ENCODE assay signal across 8 mouse cellular contexts in the genomic region with DNA sequence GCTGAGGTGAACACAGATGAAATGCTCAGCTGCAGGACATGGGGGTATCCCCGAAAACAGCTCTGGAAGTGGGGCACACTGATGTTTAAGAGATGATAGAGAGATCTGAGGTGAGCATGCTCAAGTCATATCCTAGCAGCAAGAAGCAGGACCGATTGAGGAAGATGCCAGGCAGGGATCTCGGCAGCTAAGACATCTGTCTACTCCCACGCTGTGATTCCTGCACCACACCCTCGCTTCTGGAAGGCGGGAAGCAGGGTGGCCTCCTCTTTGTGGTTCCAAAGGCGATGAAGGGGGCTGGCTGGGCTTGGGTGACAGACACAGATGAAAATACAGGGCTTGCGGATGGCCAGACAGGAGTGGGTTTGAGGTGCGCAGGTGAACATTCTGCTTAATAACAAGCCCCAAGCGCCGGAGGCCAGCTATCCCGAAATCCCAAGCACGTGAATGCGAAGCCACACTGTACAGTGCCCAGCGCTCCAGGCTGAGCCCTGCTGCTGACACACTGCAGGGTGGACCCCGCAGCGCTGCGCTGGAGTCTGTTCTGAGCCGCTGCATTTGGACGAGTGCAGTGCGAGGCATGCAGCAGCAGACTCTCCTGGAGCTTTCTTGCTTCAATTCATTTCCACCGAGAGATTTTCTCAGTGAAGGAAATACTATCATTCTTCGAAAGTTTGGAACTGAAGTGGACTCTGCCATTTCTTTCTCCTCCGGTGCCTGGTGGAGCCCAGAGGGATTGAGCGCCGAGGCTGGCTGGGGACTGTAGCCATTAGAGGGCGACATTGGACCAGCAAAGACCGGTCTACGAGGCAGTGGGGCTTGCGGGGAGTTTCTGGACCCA.
DNase-seq lines count a peak whose midpoint lies in the region; ATAC-seq and TF ChIP-seq lines count a peak whose summit lies in the region.

No protein-coding gene starts in this region.

- WGBS in spleen, adult 2 months: 28% methylated on average over 30 of the region's 30 CpGs
- WGBS in embryonic facial prominence, embryonic 14.5 days: 17% methylated on average over 30 of the region's 30 CpGs
- WGBS in kidney, adult 2 months: 17% methylated on average over 30 of the region's 30 CpGs
- 23% methylated on average over 30 of the region's 30 CpGs for WGBS in limb, embryonic 11.5 days
- 16% methylated on average over 30 of the region's 30 CpGs for WGBS in midbrain, postnatal 0 days

- no peaks in the 10 kb centered on the region for H3K4me1 ChIP-seq in spleen, adult 2 months (ENCODE audit: control insufficient read depth, insufficient read depth, insufficient read length)
- no peaks in the 10 kb centered on the region for H3K4me1 ChIP-seq in embryonic facial prominence, embryonic 14.5 days (ENCODE audit: control insufficient read depth, insufficient read depth, low read length)
- H3K4me1 ChIP-seq in kidney, adult 2 months (ENCODE audit: control insufficient read depth, insufficient read depth, low read length): 0 out of 2 replicates have a peak, but pooled peaks cover 4% of the 10 kb centered on the region
- H3K4me1 ChIP-seq in limb, embryonic 11.5 days (ENCODE audit: control insufficient read depth, insufficient read depth, low read length): 0 out of 2 replicates have a peak, but pooled peaks cover 4% of the 10 kb centered on the region
- no peaks in the 10 kb centered on the region for H3K4me1 ChIP-seq in midbrain, postnatal 0 days (ENCODE audit: insufficient read depth, low read length)

- ATAC-seq in embryonic facial prominence, embryonic 14.5 days (ENCODE audit: low read depth): peak; percentile 85
- peak; percentile 70; the same call in 1 of the 2 replicates for ATAC-seq in limb, embryonic 11.5 days (ENCODE audit: insufficient number of reproducible peaks, low FRiP score, low TSS enrichment, low read depth)
- peak; percentile 71 for ATAC-seq in midbrain, postnatal 0 days (ENCODE audit: low FRiP score)

- no peak overlapping the region for H3K4me3 ChIP-seq in spleen, adult 2 months (ENCODE audit: extremely low read depth, insufficient read depth, insufficient read length)
- H3K4me3 ChIP-seq in embryonic facial prominence, embryonic 14.5 days (ENCODE audit: low read depth, low read length): peak overlapping the region; percentile 25
- no peak overlapping the region for H3K4me3 ChIP-seq in kidney, adult 2 months (ENCODE audit: insufficient read depth, low read depth, low read length)
- no peak overlapping the region for H3K4me3 ChIP-seq in limb, embryonic 11.5 days (ENCODE audit: low read depth, low read length)
- H3K4me3 ChIP-seq in midbrain, postnatal 0 days (ENCODE audit: low read depth, low read length): no peak overlapping the region

- no peaks in the 10 kb centered on the region for H3K9me3 ChIP-seq in embryonic facial prominence, embryonic 14.5 days (ENCODE audit: control insufficient read depth, low read length)
- H3K9me3 ChIP-seq in limb, embryonic 11.5 days (ENCODE audit: control insufficient read depth, low read length): no peaks in the 10 kb centered on the region
- no peaks in the 10 kb centered on the region for H3K9me3 ChIP-seq in midbrain, postnatal 0 days (ENCODE audit: low read length)

- peak; percentile 27; the same call in 1 of the 2 replicates for TF ChIP-seq CTCF in spleen, adult 2 months (IDR thresholded peaks at IDR 0.05; ENCODE audit: extremely low read depth, insufficient read depth, insufficient read length, insufficient replicate concordance)
- TF ChIP-seq CTCF in kidney, adult 2 months (conservative IDR thresholded peaks at IDR 0.05; ENCODE audit: insufficient read depth, insufficient read length, low read depth, low read length): peak; percentile 83
- peak; percentile 92 for TF ChIP-seq CTCF in midbrain, postnatal 0 days (IDR thresholded peaks at IDR 0.05)

- no peaks in the 10 kb centered on the region for H3K36me3 ChIP-seq in spleen, adult 2 months (ENCODE audit: control insufficient read depth, insufficient read depth, low read length)
- H3K36me3 ChIP-seq in embryonic facial prominence, embryonic 14.5 days (ENCODE audit: control insufficient read depth, insufficient read depth, low read length): no peaks in the 10 kb centered on the region
- no peaks in the 10 kb centered on the region for H3K36me3 ChIP-seq in kidney, adult 2 months (ENCODE audit: control insufficient read depth, insufficient read depth, low read length)
- H3K36me3 ChIP-seq in limb, embryonic 11.5 days (ENCODE audit: control insufficient read depth, insufficient read depth, low read length): no peaks in the 10 kb centered on the region
- no peaks in the 10 kb centered on the region for H3K36me3 ChIP-seq in midbrain, postnatal 0 days (ENCODE audit: insufficient read depth, low read length)

- no peak overlapping the region for H3K27ac ChIP-seq in spleen, adult 2 months (ENCODE audit: insufficient read depth, low read length)
- no peak overlapping the region for H3K27ac ChIP-seq in embryonic facial prominence, embryonic 14.5 days (replicated peaks; ENCODE audit: low read depth, low read length)
- no peak overlapping the region for H3K27ac ChIP-seq in kidney, adult 2 months (ENCODE audit: insufficient read depth, low read depth, low read length)
- no peak overlapping the region for H3K27ac ChIP-seq in limb, embryonic 11.5 days (replicated peaks; ENCODE audit: low read depth, low read length)
- H3K27ac ChIP-seq in midbrain, postnatal 0 days (ENCODE audit: low read depth, low read length): no peak overlapping the region

- no peak overlapping the region for H3K9ac ChIP-seq in embryonic facial prominence, embryonic 14.5 days (ENCODE audit: low read depth, low read length)
- 0 out of 2 replicates have a peak overlapping the region, but pooled peaks have one; percentile 36 for H3K9ac ChIP-seq in limb, embryonic 11.5 days (ENCODE audit: low read length)
- no peak overlapping the region for H3K9ac ChIP-seq in midbrain, postnatal 0 days (replicated peaks; ENCODE audit: low read length, poor library complexity, severe bottlenecking)

- H3K4me2 ChIP-seq in embryonic facial prominence, embryonic 14.5 days (ENCODE audit: low read depth, low read length): peak overlapping the region; percentile 53
- H3K4me2 ChIP-seq in limb, embryonic 11.5 days (ENCODE audit: low read depth, severe bottlenecking): peak overlapping the region; percentile 27
- peak overlapping the region; percentile 18 for H3K4me2 ChIP-seq in midbrain, postnatal 0 days (ENCODE audit: low read depth, low read length, poor library complexity, severe bottlenecking)

- H3K27me3 ChIP-seq in spleen, adult 2 months (ENCODE audit: control insufficient read depth, insufficient read depth, low read length): no peaks in the 10 kb centered on the region
- peaks cover 4% of the 10 kb centered on the region; the same call in 1 of the 2 replicates for H3K27me3 ChIP-seq in embryonic facial prominence, embryonic 14.5 days (replicated peaks; ENCODE audit: control insufficient read depth, insufficient read depth, low read length)
- H3K27me3 ChIP-seq in kidney, adult 2 months (replicated peaks; ENCODE audit: control insufficient read depth, insufficient read depth, low read length): no peaks in the 10 kb centered on the region
- H3K27me3 ChIP-seq in limb, embryonic 11.5 days (ENCODE audit: control insufficient read depth, insufficient read depth, low read length): no peaks in the 10 kb centered on the region
- H3K27me3 ChIP-seq in midbrain, postnatal 0 days (ENCODE audit: insufficient read depth, low read length): no peaks in the 10 kb centered on the region

- no peak for TF ChIP-seq POLR2A in spleen, adult 2 months (IDR thresholded peaks at IDR 0.05; ENCODE audit: low read depth, low read length)
- TF ChIP-seq POLR2A in kidney, adult 2 months (IDR thresholded peaks at IDR 0.05; ENCODE audit: low read depth, low read length): no peak

- DNase-seq in spleen, adult 2 months (ENCODE audit: low read depth in 1 of 2, low spot score in 2 of 2): no peak
- DNase-seq in spleen, adult 12 weeks (ENCODE audit: low spot score): no peak
- DNase-seq in embryonic facial prominence, embryonic 14.5 days (ENCODE audit: low spot score): peak; percentile 84
- peak; percentile 85 for DNase-seq in heart, adult 8-10 months (ENCODE audit: low spot score)
- peak; percentile 81 for DNase-seq in kidney, adult 2 months
- DNase-seq in limb, embryonic 11.5 days (ENCODE audit: low spot score): peak; percentile 90
- peak; percentile 86 for DNase-seq in midbrain, postnatal 0 days (ENCODE audit: low spot score)
- peak; percentile 85 for DNase-seq in testis, postnatal 10 days (ENCODE audit: low spot score)

Comparison
In these comparisons a context has a peak if more than half of its experiments do, and no peak if none do; other contexts are left out.
1. DNase-seq: peak in embryonic facial prominence, embryonic 14.5 days (single experiment), heart, adult 8-10 months (single experiment), kidney, adult 2 months (single experiment), limb, embryonic 11.5 days (single experiment), midbrain, postnatal 0 days (single experiment) and testis, postnatal 10 days (single experiment); none in spleen, adult 2 months (0 of 2) and spleen, adult 12 weeks (single experiment).
2. CTCF ChIP-seq: peak in every context shown above with its lines; median percentile 92 in midbrain, postnatal 0 days; 83 in kidney, adult 2 months; 27 in spleen, adult 2 months.
3. Peak in every context shown above with its lines, with median percentiles within 50 percentile points of each other: ATAC-seq and H3K4me2 ChIP-seq.